Mouse (Mus musculus): ENCODE results near the gene Srsf12. TPM values are rescaled to one million over a fixed set of nuclear protein-coding genes. Genes with fewer than 3 reads are reported as not detected.

The Srsf12 gene
- polyA plus RNA-seq, 1 experiment from 2014 or later, result 0.16 TPM

- Histone ChIP-seq H3K4me3 (ENCODE audit: low read depth, low read length) (no peak overlapping the region), H3K9me3 (ENCODE audit: low read length) (no peaks in the 10 kb centered on the region), H3K36me3 (ENCODE audit: insufficient read depth, low read length) (no peaks in the 10 kb centered on the region), H3K27ac (ENCODE audit: low read length) (no peak overlapping the region), H3K4me2 (replicated peaks; ENCODE audit: low read depth, low read length) (no peak overlapping the region), H3K9ac (replicated peaks; ENCODE audit: low read depth) (no peak overlapping the region), H3K27me3 (replicated peaks; ENCODE audit: insufficient read depth, low read length) (no peaks in the 10 kb centered on the region), H3K4me1 (ENCODE audit: insufficient read depth, low read depth, low read length) (peaks cover 3% of the 10 kb centered on the region; the same call in 1 of the 2 replicates)
- TF ChIP-seq CTCF (IDR thresholded peaks at IDR 0.05), result no peak
- WGBS, result 41% methylated on average over 11 of the region's 11 CpGs
- no peak for DNase-seq (ENCODE audit: low spot score)
- ATAC-seq, result no peak
Observed at GRCm38 (mm10) chr4:33257263-33257964, 48.6 kb downstream of the Srsf12 start.

- no peak overlapping the region for H3K4me3 ChIP-seq (ENCODE audit: low read depth, low read length)
- peaks cover 3% of the 10 kb centered on the region; the same call in 1 of the 2 replicates for H3K4me1 ChIP-seq (ENCODE audit: insufficient read depth, low read depth, low read length)
- DNase-seq (ENCODE audit: low spot score) (no peak), ATAC-seq (no peak)
- H3K9me3 ChIP-seq (ENCODE audit: low read length), result no peaks in the 10 kb centered on the region
- no peak overlapping the region for H3K9ac ChIP-seq (replicated peaks; ENCODE audit: low read depth)
- no peak overlapping the region for H3K4me2 ChIP-seq (replicated peaks; ENCODE audit: low read depth, low read length)
- TF ChIP-seq CTCF (IDR thresholded peaks at IDR 0.05) (no peak), EP300 (IDR thresholded peaks at IDR 0.05) (no peak)
- H3K27me3 ChIP-seq (replicated peaks; ENCODE audit: insufficient read depth, low read length), result no peaks in the 10 kb centered on the region
- peak overlapping the region; percentile 88; the same call in 1 of the 2 replicates for H3K27ac ChIP-seq (ENCODE audit: low read length)
- H3K36me3 ChIP-seq (ENCODE audit: insufficient read depth, low read length), result no peaks in the 10 kb centered on the region
Observed at GRCm38 (mm10) chr4:33260311-33260710, 51.5 kb downstream of the Srsf12 start.

- H3K4me3 ChIP-seq (ENCODE audit: low read depth, low read length), result no peak overlapping the region
- peak overlapping the region; percentile 28; the same call in 1 of the 2 replicates for H3K4me2 ChIP-seq (replicated peaks; ENCODE audit: low read depth, low read length)
- no peaks in the 10 kb centered on the region for H3K36me3 ChIP-seq (ENCODE audit: insufficient read depth, low read length)
- no peaks in the 10 kb centered on the region for H3K9me3 ChIP-seq (ENCODE audit: low read length)
- ATAC-seq (peak; percentile 95), DNase-seq (ENCODE audit: low spot score) (peak; percentile 98)
- H3K27ac ChIP-seq (ENCODE audit: low read length), result peak overlapping the region; percentile 88
- 6% methylated on average over 7 of the region's 7 CpGs for WGBS
- peaks cover 3% of the 10 kb centered on the region; the same call in 1 of the 2 replicates for H3K4me1 ChIP-seq (ENCODE audit: insufficient read depth, low read depth, low read length)
- TF ChIP-seq CTCF (IDR thresholded peaks at IDR 0.05) (peak; percentile 56), EP300 (IDR thresholded peaks at IDR 0.05) (peak; percentile 96)
- no peak overlapping the region for H3K9ac ChIP-seq (replicated peaks; ENCODE audit: low read depth)
- no peaks in the 10 kb centered on the region for H3K27me3 ChIP-seq (replicated peaks; ENCODE audit: insufficient read depth, low read length)
Observed at GRCm38 (mm10) chr4:33261311-33261753, 52.5 kb downstream of the Srsf12 start.

GRCm38 (mm10) chr4:33262897-33263296, 54.1 kb downstream of the Srsf12 start:
- Histone ChIP-seq H3K4me3 (ENCODE audit: low read depth, low read length) (no peak overlapping the region), H3K4me2 (replicated peaks; ENCODE audit: low read depth, low read length) (no peak overlapping the region), H3K27me3 (replicated peaks; ENCODE audit: insufficient read depth, low read length) (no peaks in the 10 kb centered on the region), H3K9me3 (ENCODE audit: low read length) (no peaks in the 10 kb centered on the region), H3K27ac (ENCODE audit: low read length) (no peak overlapping the region), H3K9ac (replicated peaks; ENCODE audit: low read depth) (no peak overlapping the region), H3K36me3 (ENCODE audit: insufficient read depth, low read length) (no peaks in the 10 kb centered on the region), H3K4me1 (ENCODE audit: insufficient read depth, low read depth, low read length) (peaks cover 3% of the 10 kb centered on the region; the same call in 1 of the 2 replicates)
- WGBS, result 85% methylated on average over 1 of the region's 1 CpGs
- TF ChIP-seq EP300 (IDR thresholded peaks at IDR 0.05) (no peak), CTCF (IDR thresholded peaks at IDR 0.05) (no peak)
- no peak for ATAC-seq
- DNase-seq (ENCODE audit: low spot score), result no peak

- 72% methylated on average over 11 of the region's 11 CpGs for WGBS
- Histone ChIP-seq H3K4me1 (ENCODE audit: insufficient read depth, low read depth, low read length) (peaks cover 3% of the 10 kb centered on the region; the same call in 1 of the 2 replicates), H3K4me3 (ENCODE audit: low read depth, low read length) (no peak overlapping the region), H3K9me3 (ENCODE audit: low read length) (no peaks in the 10 kb centered on the region), H3K36me3 (ENCODE audit: insufficient read depth, low read length) (no peaks in the 10 kb centered on the region), H3K9ac (replicated peaks; ENCODE audit: low read depth) (no peak overlapping the region), H3K27ac (ENCODE audit: low read length) (no peak overlapping the region), H3K4me2 (replicated peaks; ENCODE audit: low read depth, low read length) (no peak overlapping the region), H3K27me3 (replicated peaks; ENCODE audit: insufficient read depth, low read length) (no peaks in the 10 kb centered on the region)
- ATAC-seq (no peak), DNase-seq (ENCODE audit: low spot score) (no peak)
- no peak for TF ChIP-seq EP300 (IDR thresholded peaks at IDR 0.05)
- TF ChIP-seq CTCF (IDR thresholded peaks at IDR 0.05), result no peak
Observed at GRCm38 (mm10) chr4:33264979-33265726, 56.4 kb downstream of the Srsf12 start.
